Mouse (Mus musculus): ENCODE measurements at regions not wholly inside any gene's neighbourhood (a gene's known extent, or its start where the extent isn't known, plus 50 kb on each side); places are given as distances from the start of the nearest gene placed in this dataset.

- TF ChIP-seq CTCF (IDR thresholded peaks at IDR 0.05; ENCODE audit: low read depth, low read length) (no peak), POLR2A (IDR thresholded peaks at IDR 0.05; ENCODE audit: borderline replicate concordance, low read depth, low read length) (no peak)
Observed at GRCm38 (mm10) chr12:27757641-27758040, 415.3 kb upstream of the Sox11 start.

Measured in bone marrow macrophage, adult 2 months (primary cell).